Mouse (Mus musculus) MEL-GATA-1-ER (cell line): ENCODE data around the gene Dscam.

Experiments used
- DNase-seq: peaks from one replicate; pipeline ENCODE4 v3.0.0-alpha.2; 2012; ENCODE audit warnings: low read depth; ENCODE audit errors: extremely low read depth

Gene Dscam

GRCm38 (mm10) chr16:97105266-97105665, 65.3 kb downstream of the Dscam start:
- DNase-seq = peak; percentile 54

GRCm38 (mm10) chr16:97103046-97103445, 67.5 kb downstream of the Dscam start:
- DNase-seq = no peak

- DNase-seq = no peak
These were observed 70.5 kb downstream of the Dscam start for GRCm38 (mm10) chr16:97100091-97100490.

- DNase-seq = no peak
These were observed 72.0 kb downstream of the Dscam start for GRCm38 (mm10) chr16:97098508-97098907.

GRCm38 (mm10) chr16:97096709-97097108, 73.8 kb downstream of the Dscam start:
- no peak for DNase-seq

- no peak for DNase-seq
These were observed 75.1 kb downstream of the Dscam start for GRCm38 (mm10) chr16:97095496-97095895.

- no peak for DNase-seq
These were observed 81.2 kb downstream of the Dscam start for GRCm38 (mm10) chr16:97089339-97089738.

GRCm38 (mm10) chr16:97083694-97084093, 86.9 kb downstream of the Dscam start:
- no peak for DNase-seq

- DNase-seq = no peak
These were observed 94.5 kb downstream of the Dscam start for GRCm38 (mm10) chr16:97075920-97076572.

- no peak for DNase-seq
These were observed 95.2 kb downstream of the Dscam start for GRCm38 (mm10) chr16:97075137-97075902.

- DNase-seq = no peak
These were observed 96.7 kb downstream of the Dscam start for GRCm38 (mm10) chr16:97073847-97074246.

GRCm38 (mm10) chr16:97072624-97073023, 97.9 kb downstream of the Dscam start:
- DNase-seq = no peak

GRCm38 (mm10) chr16:97066856-97067255, 103.7 kb downstream of the Dscam start:
- DNase-seq = no peak

- DNase-seq = no peak
These were observed 108.3 kb downstream of the Dscam start for GRCm38 (mm10) chr16:97062207-97062606.

GRCm38 (mm10) chr16:97061390-97061789, 109.2 kb downstream of the Dscam start:
- DNase-seq = no peak

- DNase-seq = no peak
These were observed 109.8 kb downstream of the Dscam start for GRCm38 (mm10) chr16:97060736-97061135.

- DNase-seq = no peak
These were observed 110.3 kb downstream of the Dscam start for GRCm38 (mm10) chr16:97060276-97060675.

- no peak for DNase-seq
These were observed 135.3 kb downstream of the Dscam start for GRCm38 (mm10) chr16:97035271-97035670.

- no peak for DNase-seq
These were observed 137.0 kb downstream of the Dscam start for GRCm38 (mm10) chr16:97033540-97034058.

GRCm38 (mm10) chr16:97027701-97028100, 142.9 kb downstream of the Dscam start:
- no peak for DNase-seq

- no peak for DNase-seq
These were observed 143.7 kb downstream of the Dscam start for GRCm38 (mm10) chr16:97026803-97027202.

GRCm38 (mm10) chr16:97024406-97024805, 146.1 kb downstream of the Dscam start:
- no peak for DNase-seq

- DNase-seq = no peak
These were observed 149.1 kb downstream of the Dscam start for GRCm38 (mm10) chr16:97021496-97021895.
